Mouse (Mus musculus) mature B cell (primary cell): Measurements from ENCODE around the gene Acot7.

ENCODE experiments used
- in situ Hi-C: fragments of 300-500 bp; cut with MboI; formaldehyde crosslinking; loops from 2 replicates; pipeline ENCODE4 v1.14.3; 2019

Acot7 gene

DNA sequence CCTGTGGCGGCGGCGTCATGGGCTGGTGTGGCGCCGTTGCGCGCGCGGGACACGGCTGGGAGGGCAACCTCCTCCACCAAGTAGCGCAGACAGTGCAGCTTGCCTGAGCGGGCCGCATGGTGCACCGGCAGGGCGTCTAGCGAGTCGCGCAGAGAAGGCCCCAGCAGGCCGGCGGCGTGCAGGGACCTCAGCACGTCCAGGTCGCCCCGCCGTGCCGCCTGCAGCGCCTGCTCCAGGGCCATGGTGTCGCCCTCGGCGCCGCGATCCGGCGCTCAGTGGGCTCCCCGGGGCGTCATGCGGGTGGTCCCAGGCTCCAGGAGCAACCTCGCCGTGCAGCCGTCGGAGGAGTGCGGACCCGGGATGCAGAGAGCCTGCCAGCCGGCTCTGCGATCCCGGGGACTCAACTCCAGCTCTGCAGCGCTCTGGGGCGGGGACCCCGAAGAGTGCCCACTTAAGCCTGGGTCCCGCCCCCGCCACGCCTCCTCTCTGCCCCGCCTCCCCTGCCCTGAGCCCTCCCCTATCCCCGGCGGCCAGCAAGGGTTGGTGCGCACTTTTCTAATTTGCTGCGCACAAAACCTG is 25.9 kb upstream of the Acot7 start, which contains the start of gene Espn:
Gene Espn (minus strand): TSS at position 406 of the 579 bp plus-strand sequence.
- in situ Hi-C loops: no loop called here

DNA sequence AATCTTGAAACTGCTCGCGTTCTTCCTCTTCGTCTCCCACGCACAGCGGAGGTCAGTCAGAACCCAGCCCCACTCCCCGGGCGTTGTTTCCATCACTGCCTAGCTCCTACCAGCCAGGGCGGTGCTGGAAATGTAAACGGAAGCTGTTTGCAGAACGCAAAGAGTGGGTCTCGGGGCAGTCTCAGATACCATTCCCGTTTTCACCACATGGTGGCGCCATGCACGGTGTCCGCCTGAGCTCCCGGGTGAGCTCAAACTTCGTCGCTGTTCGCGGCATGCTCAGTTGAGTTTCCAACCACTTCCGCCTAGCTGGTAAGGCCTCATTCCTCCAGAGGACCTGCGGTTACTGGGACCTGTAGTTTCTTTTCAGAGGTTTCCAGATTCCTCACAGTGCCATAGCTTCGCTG is 24.2 kb upstream of the Acot7 start:
- in situ Hi-C loops: no loop called here

DNA sequence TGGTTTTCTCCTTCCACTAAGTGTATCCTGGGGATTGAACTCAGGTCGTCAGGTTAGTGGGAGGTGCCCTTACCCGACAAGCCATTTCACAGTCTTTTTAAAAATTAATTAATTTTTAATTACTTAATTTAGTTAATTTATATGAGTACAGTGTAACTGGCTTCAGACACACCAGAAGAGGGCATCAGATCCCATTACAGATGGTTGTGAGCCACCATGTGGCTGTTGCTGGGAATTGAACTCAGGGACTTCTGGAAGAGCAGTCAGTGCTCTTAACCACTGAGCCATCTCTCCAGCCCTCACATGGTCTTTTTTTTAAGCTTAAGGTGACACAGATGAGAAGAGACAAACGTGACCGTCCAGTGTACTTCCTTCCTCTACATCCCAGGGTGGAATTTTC is 22.9 kb upstream of the Acot7 start:
- in situ Hi-C loops: no loop called here

DNA sequence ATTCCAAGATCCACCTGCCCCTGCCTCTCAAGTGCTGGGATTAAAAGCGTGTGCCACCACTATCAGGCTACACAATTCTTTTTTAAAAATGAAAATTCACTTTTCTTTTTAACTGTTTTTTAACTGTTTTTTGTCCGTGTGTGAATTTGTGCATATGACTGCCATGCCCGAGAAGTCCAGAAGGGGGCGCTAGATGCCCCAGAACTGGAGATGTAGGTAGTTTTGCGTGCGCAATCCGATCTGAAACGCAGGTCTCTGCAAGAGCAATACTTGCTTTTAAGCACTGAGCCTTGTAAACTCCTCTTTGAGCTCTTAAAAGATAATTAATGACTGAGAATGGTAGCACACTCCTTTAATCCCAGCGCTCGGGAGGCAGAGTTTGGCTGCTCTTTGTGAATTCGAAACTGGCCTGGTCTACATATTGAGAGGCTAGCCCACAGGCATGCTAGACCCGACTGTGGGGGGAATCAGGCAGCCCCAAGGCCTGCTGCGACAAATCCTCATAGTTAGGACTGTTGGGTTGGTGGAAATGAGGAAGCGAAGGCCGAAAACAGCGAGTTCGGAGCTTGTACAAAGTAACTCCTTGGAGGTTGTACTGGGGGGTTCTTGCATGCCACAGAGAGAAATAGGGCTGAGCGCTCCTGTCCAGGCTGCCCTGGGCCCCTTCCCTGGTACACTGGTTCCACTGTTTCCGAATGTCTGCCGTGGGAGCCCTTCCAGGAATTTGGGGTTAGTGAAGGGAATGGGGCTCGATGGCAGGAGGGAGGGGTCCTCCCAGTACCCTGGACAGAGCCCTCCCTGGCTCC is 20.0 kb upstream of the Acot7 start:
- in situ Hi-C loops: no loop called here

DNA sequence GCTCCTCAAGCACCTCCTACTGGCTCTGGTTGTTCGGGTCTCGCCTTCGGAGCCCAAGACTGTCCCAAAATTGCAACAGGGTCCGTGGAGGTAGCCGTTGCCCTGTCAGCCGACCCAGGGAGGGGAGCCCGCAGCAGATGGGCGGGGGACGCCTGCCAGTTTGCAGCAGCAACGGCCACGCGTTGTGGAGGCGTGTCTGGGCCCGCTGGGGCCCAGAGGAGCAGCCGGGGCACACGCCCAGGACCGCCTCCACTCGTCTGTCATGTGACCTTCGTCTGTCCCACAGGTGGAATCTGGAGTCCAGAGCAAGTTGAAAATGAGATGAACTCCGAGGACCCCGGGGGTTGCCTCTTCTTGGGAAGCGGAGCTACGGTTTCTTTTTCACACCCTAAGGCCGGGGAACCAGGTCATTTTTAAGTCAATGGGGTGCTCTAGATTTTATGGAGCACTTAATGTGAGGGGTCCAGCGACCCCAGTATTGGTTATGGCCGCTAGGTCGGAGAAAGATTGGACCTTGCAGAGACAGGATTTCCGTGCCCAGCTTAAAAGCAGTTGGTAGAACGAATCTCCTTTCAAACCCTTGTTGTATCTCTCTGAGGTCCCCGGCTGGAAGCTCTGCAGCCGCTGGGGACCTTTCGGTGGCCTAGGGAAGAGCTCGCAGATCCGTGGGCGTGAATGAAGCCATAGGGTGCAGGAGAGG is 19.2 kb upstream of the Acot7 start, which contains the start of gene Hes2:
Gene Hes2 (plus strand): TSS at position 283 of the 700 bp plus-strand sequence.
- in situ Hi-C loops: no loop called here

DNA sequence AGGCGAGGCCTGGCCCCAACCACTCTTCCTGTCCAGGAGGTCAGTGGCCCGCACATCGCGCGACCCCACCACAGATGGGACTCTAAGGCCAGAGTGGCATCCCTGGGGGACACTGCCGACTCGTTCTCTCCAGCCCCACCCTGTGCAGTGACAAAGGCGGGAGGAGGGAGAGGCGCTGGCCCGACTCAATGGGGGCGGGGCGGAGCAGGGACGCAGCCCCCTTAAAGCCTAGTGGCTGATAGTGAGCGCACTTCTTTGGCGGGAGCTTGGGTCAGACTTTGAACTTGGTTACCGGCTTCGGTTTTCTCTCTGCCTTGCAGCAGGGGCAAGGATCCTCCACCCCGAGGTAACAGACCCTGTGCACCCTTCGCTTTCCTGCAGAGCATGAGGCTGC is 18.7 kb upstream of the Acot7 start:
- in situ Hi-C loops: no loop called here

DNA sequence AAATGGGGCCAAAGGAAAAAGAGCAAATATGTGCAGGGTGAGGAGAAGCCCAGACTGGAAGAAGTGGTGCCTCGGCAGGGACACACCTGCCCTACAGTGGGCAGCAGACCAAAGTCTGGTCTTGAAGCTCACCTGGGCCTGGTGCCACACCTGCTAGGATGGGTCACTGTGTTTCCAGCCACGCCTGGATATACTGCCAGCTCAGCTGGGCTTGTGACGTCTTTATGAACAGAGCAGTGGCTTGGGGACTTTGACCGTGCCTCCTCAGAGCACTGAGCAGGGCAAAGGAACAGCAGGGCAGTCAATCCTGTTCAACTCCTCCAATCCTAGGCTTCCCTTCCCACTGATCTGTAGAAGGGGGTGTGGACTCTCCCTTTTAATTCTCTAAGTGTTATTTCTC is 17.2 kb upstream of the Acot7 start:
- in situ Hi-C loops: no loop called here

DNA sequence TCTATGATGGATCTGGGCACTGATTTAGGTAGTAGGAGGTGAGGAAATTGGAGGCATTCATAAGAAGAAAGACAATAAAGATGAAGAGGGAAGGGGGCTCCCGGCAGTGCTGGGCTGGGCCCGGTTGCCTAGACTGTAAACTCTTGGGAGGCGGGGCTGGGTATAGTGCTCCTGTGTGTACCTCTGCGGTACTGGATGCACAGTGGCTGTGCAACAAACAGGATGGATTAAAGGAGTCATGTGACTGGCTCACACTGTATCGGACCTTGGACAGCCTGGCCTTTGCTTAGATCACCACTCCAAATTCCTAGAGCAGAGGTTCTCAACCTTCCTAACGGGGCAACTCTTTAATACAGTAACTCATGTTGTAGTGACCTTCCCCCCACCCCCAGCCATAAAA is 16.3 kb upstream of the Acot7 start:
- in situ Hi-C loops: no loop called here

DNA sequence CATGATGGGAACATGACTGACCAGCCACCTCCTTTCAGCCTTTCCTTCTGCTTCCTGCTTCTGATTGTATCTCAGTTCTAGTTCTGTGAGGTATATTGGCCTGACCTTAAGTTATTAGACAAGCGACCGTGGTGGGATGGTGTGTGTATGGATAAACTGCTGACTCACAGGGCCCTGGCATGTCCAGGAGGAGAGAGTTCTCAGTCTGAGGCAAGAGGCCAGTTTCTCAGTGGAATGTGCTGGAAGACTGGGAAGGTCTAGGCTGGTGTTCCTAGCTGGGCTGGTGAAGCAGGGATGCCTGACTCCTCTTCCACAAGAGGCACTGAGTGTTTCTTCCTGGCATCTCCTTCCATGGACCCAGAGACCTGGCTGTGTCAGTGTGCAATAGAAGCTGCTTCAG is 15.2 kb upstream of the Acot7 start:
- in situ Hi-C loops: no loop called here

DNA sequence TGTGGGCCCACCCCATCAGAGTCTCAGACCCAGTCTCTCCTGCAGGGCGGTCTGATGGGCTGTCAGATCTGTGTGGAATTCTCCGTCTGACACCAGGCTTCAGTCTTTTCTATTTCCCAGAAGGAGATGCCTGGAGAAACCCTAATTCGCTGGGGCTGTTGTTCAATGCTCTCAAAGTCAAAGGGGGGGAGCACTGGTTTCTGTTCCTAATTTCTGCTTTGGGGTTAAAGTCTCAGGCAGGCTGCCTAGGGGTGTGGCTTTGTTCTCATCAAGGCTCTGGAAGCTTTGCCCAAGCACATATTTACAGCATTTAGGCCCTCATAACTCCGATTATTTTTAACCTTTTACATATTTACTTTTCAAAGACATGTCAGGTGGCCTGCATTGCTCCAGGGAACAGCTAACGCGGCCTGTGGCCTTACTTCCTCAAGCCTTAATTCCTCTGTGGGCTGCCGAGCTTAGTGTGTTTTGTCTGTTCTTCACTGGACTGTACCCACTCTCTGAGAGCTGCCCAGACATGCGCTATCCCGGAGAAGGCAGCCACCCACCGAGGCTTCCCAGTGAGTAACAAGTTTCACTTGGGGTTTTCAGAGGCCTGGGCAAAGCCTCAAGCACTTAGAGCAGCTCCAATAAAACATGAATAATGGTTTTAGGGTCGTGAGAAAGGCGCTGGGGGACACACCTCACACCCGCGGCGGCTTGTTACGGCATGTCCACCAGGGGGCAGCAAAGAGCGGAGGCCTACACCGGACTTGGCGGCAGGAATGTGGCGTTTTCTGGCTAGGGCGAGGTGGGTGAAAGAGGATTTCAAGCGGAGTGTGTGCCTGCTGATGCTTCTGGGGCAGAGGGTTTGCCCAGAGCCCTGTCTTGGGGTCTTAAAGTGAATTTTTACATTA is 12.7 kb upstream of the Acot7 start:
- in situ Hi-C loops: no loop called here

DNA sequence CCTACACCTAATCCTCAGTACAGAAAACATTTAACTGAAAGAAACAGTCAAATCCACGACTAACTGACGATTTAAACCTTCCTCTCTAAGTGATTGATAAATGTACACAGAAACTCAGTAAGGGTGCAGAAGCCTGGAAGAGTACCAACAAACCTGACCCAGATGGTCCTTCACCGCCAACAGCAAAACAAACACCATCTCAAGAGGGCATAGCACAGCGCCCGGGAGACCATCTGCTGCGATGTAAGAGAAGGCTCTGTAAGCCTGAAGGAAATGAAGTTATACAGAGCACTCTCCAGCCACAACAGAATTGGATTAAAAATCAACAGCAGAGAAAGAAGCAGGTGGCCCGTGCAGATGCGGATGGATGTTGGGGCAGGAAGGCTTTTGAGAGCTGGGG is 9.9 kb upstream of the Acot7 start:
- in situ Hi-C loops: no loop called here

DNA sequence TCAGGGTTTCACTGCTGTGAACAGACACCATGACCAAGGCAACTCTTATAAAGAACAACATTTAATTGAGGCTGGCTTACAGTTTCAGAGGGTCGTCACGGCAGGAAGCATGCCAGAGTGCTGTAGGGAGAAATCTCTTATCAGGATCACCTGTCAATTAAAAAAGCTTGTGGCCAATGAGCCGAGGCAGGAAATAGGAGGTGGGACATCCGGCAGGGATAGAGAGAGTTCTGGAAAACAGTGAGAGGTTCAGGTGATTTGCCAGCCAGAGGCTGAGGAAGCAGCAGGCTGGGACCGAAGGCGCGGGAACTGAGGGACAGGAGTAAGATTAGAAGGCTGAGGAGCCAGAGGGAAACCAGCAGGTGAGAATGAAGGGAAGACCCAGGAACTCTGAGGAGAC is 8.8 kb upstream of the Acot7 start:
- in situ Hi-C loops: no loop called here

DNA sequence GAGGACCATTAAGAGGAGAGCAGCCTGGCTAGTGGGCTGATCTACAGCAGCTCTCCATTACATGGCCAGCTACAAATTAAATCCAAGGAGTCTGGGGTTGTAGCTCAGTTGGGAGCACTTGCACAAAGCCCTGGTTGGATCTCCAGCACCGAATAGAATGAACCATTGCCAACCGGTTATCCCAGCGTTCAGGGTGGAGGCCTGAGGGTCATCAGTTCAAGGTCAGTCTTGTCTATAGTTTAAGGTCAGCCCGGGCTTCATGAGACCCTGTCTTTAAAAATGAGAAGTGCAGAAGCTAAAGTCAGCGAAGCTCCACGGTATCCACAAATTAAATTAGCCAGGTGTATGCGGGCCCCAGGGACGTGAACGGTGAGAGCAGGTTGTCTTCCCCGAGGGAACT is 7.6 kb upstream of the Acot7 start:
- in situ Hi-C loops: loop anchor here (5.0 kb wide), 1 partner anchor 122 kb away; the partner anchor contains the start of gene Hes3

DNA sequence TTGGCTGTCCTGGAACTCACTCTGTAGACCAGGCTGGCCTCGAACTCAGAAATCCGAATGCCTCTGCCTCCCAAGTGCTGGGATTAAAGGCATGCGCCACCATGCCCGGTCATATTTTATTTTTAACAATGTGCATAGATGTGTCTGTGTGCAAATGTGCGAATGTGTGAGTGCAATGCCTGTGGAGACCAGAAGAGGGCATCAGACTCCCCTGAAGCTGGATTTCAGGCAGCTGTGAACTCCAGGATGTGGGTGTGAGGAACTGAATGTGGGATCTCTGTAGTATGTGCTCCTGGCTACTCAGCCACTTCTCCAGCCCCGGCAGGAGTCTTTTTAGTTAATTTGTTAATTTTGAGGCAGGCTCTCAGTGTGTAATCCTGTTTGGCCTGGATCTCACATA is 6.4 kb upstream of the Acot7 start:
- in situ Hi-C loops: loop anchor here (5.0 kb wide), 1 partner anchor 121 kb away; the partner anchor contains the start of gene Hes3

DNA sequence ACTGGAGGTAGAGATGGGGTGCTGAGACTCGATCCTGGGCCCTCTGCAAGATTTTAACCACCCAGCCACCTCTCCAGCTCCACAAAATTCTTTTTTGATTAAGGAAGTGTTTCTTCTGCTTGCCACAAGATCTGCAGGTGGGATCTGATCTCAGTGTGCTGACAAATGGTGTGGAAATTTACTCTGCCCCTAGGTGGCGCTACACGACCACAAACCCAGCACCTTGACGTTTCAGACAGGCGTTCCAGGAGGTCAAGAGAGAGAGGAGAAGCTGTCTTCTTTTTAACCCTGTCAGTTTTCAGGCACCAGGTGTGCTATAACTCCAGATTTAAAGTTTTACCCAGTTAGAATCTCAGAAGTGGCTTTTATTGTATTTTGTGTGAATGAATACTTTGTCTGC is 4.9 kb upstream of the Acot7 start:
- in situ Hi-C loops: loop anchor here (5.0 kb wide), 1 partner anchor 119 kb away; the partner anchor contains the start of gene Hes3

DNA sequence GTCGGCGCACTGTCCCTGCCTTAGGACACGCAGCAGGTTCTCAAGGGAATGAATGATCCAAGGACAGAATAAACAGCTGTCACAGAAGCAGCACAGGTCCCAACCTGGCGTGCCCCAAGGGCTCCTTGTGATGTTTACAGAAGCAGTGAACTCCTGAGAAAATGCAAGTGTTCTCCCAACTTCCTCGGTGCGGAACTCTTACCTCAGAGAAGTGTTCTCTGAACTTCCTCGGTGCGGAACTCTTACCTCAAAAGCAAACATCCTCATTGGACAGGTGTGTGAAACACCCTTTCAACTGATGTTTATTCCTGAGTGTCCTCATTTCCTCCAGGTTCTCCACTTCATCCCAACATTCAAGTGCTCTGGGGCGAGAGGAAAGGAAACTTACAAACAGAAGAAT is 4.0 kb upstream of the Acot7 start:
- in situ Hi-C loops: loop anchor here (5.0 kb wide), 1 partner anchor 118 kb away; the partner anchor contains the start of gene Hes3

DNA sequence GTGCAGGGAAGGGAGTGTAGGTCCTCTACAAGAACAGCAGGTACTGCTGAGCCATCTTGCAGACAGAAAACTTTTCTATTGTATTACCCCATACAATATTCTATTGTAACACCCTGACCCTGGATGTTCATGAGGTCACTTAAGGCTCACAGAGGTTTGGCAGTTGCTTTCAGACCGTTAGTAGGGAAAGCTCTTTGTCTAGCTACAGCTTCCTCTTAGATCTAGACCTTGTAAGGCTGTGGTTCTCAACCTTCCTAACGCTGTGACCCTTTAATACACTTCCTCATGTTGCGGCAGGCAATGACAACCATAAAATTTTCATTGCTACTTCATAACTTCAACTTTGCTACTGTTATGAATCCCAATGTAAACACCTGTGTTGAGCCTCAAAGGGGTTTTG is 1.3 kb upstream of the Acot7 start:
- in situ Hi-C loops: loop anchor here (5.0 kb wide), 1 partner anchor 36 kb away; no protein-coding TSS in a partner anchor

DNA sequence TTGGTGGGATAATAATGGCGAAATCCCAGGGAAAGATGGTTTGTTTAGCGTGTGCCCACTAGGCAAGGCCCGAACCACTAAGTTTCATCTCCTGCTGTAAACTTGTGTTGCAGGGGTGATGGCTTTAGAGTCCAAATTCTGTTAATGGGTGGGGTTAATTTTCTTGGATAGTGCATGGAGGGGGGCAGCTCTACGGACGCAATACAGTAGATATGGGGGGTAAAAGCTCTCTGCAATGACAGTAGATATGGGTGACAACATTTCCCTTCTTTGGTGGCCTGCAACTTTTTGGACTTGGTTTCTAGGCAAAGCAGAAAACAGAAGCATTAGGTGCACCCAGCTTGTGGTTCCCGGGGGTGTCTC is 779 bp upstream of the Acot7 start:
- in situ Hi-C loops: loop anchor here (5.0 kb wide), 1 partner anchor 35 kb away; no protein-coding TSS in a partner anchor

DNA sequence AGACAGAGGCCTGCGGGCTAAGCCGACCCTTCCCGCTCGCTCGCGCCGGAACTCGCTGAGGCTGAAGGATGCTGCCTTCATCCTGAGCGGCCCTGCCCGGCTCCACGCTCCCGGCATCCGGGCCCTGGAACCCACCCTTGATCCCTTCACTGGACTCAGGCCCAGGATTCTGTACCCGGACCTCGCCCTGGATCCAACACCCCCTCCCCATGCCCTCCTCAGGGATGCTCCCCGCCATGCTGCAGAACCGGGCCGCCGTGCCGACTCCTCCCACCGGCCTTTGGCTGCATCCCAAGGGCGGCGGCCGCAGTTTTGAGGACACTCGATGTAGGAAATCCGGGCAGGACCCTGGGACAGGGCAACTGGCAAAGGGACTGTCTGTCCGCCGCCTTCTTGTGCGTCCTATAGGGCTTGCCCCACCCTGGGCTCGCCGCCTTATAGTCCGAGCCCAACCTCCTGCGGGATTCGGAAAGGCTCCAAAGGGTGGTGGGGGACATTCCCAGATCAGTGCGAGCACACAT is 470 bp downstream of the Acot7 start:
- in situ Hi-C loops: loop anchor here (5.0 kb wide), 1 partner anchor 34 kb away; no protein-coding TSS in a partner anchor

DNA sequence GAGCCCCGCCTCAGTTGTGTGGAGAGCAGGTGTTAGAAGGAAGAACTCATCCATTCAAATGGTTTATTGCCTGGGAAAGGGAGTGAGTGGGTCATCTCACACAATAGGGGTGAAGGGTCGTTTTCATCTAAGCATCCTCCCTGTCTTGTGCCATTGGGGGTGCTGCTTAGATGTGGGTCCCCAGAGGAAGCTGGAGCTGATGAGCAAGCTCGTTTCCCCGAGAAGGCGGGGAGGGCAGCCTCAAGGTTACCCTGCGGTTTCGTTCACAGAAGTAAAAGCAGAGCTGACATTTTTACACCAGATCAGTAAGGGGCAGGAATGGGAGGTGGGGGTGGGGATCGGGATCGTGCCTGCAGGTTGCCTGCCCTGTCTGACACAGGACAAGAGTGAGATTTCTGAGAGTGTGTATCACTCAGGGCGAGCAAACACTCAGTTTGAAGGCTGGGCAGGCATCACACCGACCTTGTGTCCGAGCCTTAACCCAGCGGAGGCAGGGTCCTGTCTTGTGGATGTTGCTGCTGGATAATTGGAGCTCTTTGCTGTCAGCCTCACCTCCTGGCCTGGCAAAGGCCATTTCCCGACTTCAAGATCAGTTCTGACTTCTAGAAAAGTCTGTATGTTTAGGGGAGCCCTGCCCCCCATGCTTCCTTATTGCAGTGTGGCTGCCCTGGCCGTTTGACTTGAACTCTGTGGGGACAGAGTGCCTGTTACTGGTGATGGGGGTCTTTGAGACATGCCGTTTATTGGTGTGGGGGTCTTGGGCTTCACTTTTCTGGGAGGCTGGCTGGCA is 1.2 kb downstream of the Acot7 start:
- in situ Hi-C loops: loop anchor here (5.0 kb wide), 1 partner anchor 33 kb away; no protein-coding TSS in a partner anchor
